Mouse (Mus musculus): Measurements from ENCODE around the gene Rhot2.

DNA sequence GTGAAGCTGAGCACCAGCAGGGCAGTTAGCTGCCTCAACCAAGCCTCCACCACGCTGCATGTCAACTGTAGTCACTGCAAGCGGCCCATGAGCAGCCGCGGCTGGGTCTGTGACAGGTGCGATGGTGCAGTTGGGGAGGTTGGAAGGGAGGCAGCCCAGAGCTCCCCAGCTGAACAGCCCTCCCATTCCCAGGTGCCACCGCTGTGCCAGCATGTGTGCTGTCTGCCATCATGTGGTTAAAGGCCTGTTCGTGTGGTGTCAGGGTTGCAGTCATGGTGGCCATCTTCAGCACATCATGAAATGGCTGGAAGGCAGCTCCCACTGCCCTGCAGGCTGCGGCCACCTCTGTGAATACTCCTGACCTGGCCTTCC is 16.4 kb downstream of the Rhot2 start:
- TF ChIP-seq CTCF (IDR thresholded peaks at IDR 0.05; ENCODE audit: control insufficient read depth, insufficient read depth, insufficient read length) (no peak), MAX (IDR thresholded peaks at IDR 0.05) (no peak), CEBPB (IDR thresholded peaks at IDR 0.05; ENCODE audit: low read depth) (no peak), USF1 (IDR thresholded peaks at IDR 0.05; ENCODE audit: low read depth) (no peak), MYOG (IDR thresholded peaks at IDR 0.05; ENCODE audit: control insufficient read depth, extremely low read depth, insufficient read length) (no peak)
